Mouse (Mus musculus) adrenal gland, adult 2 months (tissue): ENCODE data around the gene Fam131b. TPM values are rescaled to one million over a fixed set of nuclear protein-coding genes. Genes with fewer than 3 reads are reported as not detected.

ENCODE experiments used
- DNase-seq: peaks from one replicate; pipeline ENCODE4 v3.0.0; 2021
- long read RNA-seq: library from polyadenylated mRNA; stranded (forward); transcript quantifications from one replicate; pipeline ENCODE4 v2.0.0, GENCODE M21; 2021
- polyA plus RNA-seq: library from polyadenylated mRNA; depleted of rRNA; stranded (reverse); fragments of >200 nt; gene quantifications from 2 replicates; pipeline ENCODE4 v1.2.3, GENCODE M21; 2012; rRNA removed
- total RNA-seq, 2 experiments: library from RNA; stranded (reverse); gene quantifications; 2 replicates each; pipeline ENCODE4 v1.2.3; 2021

The Fam131b gene
- under 1 TPM; 0.14 to 0.17 TPM for total RNA-seq
- 0.04 and 0.11 TPM in 2 replicates for polyA plus RNA-seq
- long read RNA-seq: 0 reads

DNA sequence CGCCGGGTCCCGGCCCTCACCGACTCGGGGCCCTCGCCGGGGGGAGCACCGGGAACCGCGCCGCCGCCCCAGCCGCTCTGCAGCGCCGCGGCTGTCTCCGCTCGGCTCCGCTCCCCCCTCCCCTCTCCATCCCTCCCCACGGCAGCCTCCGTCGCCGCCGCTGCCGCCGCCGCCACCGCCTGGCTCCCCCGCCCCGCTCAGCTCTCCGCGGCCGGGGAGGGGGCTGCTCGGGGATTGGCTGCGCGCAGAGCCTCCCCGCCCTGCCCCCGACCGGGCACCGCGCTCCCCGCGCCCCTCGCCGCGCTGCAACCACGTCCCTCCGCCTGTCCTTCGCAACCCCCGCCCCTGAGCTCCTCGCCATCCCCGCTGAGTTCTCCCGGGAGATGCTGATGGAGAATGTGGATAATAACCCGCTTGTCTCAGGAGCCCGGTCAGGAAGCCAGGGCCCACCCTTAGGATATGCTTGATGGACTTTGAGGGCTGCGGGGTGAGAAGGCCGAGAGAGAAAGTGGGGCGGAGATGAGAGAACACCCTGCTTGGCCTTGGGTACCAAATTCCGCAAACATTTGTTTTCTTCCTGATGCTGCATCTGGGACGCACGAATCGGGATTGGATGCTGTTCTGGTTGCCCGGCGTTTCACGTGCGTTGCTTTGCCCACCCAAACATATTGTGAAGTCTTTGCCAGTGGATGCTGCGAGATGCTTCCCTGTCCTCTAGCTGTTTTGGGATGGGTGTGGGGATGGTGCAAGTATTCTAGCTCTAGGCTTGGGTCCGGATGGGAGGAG, at the start of gene Fam131b:
Gene Fam131b (minus strand): TSS at position 162 of the 786 bp plus-strand sequence.
- DNase-seq: peak; percentile 22

DNA sequence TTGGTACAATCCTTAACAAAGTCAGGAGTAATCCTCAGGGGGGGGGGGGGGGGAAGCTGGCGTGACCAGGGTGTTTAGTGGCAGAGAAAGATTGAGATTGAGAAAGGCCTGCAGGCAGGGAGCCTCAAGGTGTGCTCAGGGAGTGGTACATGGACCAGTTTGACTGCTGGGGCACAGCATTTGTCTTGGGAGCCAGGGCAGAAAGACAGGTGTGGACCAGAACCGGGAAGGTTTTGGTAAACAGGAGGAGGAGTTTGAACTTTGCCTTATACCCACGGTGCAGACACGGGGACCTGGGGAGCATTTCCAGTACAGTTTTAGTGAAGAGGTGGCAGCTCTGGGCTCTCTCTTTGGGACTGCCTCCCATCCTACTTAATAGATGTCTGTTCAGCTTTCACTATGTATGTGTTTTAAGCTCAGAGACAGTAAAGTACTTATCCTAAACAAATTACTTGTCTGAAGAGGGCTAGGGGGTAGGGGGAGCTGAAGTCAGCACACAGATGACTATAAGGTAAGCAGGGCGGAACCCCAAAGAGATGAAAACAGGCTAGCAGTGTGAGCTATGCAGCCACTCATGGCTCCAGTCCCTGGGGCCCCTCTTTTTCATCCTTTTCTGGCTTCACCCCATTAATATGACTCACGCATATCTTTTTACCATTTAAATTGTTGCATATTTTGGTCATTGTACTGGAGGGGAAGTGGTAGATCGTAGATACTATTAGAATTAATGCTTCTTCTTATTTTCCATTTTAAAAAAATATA, 49.4 kb upstream of the Fam131b start:
- no peak for DNase-seq

DNA sequence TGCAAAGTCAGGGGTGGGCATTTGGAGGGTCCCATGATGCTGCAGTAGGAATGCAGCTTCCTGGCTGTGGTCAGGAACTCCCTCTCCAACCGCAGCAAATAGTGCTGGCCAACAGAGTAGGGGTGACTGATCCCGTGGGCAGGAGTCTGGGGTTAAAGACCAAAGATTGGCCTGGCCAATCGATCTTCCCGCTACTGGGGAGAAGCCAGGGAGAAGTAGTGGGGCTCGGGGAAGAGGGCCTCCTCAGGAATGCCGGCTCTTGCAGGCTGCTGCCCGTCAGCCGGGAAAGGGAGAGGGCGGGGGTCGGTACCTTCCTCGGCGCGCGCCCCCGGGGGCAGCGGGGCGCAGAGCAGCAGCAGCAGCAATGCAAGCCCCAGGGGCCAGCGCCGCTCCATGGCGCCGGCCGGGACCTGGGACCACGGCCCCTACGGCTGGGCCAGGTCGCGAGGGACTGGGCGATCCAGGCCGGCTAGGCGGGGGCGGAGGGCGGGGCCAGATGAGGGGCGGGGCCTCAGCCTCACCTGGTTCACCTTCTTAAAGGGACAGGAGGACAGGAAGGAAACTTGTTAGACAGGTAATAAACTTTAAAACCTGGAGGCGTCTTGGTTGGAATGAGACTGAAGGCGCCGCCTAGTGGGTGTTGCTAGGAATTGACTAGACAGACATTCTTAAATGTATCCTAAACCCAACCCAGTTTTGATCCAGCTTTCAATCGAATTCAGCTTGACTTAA, 48.5 kb upstream of the Fam131b start, which contains the start of gene Epha1:
Gene Epha1 (minus strand): TSS at position 453 of the 732 bp plus-strand sequence.
- peak; percentile 52 for DNase-seq

DNA sequence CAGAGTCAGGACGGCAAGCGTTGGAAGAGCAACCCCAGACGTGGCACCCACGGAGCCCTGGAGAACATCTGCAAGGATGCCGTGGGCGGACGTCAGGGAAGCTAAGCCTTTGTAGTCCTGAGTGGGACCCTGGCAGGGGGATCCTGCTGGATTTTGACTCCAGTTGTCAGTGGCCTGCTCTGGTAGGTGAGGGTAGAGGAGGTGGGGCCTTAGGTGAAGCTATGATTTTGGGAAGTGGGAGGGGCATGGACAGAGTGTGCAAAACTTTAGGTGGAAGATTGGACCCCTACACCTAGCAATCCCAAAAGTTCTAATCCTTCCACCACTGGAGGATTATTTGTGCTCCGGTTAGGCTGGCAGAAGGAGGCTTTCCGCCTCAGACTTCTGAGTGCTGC, 48.0 kb upstream of the Fam131b start:
- DNase-seq: no peak

DNA sequence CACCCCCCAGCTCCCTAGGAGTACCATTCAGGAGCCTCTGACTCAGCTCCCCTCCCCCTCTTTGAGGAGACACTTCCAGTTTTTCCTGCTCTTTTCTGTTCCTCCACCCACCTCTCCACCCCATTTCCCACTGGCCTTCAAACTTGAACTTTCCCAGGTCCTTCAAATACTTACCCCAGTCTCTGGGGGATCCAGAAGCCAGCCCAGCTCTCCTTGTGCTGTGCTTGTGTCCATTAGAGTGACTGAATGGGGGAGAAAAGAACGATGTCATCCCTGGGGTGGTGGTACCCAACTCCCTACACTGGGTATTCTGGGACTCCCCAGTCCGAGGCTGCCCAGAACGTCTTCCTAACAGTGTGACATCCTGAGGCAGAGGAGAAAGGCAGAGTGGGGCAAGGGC, 47.6 kb upstream of the Fam131b start:
- no peak for DNase-seq

DNA sequence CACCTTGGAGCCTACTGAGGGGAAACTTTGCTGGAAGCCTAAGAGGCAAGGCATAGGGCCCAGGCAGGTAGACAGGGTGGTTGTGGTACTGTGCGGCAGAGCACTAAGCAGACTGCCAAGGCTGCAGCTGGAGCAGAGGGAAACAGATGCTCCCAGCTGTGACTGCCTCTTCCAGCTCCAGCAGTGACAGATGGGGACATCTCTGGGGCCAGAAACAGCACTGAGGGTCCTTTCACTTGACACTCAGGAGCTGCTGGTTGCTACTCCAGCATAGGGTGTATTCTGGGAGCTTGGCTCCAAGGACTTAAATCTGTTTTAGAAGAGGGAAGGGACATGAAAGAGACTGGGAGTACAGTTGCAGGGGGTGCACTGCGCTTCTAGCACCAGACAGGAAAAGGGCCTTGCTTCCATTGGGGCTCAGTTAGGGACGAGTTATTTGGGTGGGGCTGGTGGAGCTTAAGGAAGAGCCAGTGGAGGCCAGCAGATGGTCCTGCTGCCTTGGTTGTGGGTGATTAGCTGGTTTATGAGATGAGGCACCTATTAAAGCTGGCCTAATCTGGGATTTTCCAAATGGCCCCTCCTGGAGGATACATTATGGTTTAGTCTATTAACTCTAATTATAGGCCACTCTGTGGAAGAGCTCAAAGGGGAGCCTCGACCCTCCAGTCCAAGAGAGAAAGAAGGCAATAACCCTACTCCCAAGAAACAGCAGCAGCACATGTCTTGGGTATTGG, 46.4 kb upstream of the Fam131b start:
- DNase-seq: no peak

DNA sequence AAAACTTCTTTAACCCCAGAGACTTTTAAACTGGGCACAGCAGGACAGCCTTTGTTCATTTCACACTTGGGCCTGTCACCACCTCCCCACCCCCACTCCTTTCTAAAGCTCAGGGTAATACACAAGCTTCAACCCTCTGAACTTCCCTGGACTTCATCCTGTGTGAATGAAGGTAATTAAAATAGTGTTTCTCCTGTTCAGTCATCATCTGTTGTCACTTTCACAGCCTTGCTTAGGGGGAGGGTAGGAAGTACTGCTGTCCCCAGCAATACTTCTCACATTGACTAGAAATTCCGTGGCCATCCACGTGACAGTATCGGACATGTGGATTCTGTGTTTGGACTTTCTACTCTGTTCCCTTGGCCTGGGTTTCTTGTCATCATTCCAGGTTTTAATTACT, 45.4 kb upstream of the Fam131b start:
- no peak for DNase-seq

DNA sequence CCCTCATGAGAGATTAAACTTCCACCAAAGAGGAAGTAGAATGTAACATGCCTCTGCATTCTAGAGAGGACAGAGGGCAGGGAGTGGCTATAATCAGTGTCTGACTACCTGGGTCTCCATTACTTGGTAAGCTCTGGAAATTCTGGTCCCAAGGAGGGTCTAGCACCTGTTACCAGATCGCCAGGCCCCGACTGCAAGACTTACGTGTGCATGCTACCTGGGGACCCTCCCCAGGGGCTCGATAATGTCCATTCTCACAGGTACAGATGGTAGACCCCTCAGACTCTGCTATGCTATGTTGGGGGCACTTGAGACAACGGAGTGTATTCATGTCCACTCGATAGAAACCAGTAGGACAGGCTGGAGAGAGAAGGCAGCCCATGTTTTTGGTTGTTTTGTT, 40.8 kb upstream of the Fam131b start:
- DNase-seq: no peak

DNA sequence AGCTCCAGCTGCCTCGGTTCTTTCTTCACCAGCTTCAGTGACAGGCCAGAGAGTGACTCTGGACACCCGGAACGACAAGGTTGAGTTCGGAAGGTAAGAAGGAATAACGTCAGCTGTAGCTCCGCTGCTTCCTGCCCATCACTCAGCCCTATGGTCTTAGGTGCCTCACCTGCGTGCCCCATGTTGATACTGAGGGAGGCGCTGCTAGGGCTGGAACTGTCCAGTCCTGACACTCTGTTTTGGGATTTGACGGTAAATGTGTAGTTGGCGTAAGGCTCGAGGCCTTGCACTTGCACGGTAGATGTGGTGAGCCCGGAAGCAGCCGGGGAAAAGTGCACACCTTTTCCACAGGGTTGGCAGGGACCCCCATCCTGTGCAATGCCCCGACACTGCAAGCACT, 40.2 kb upstream of the Fam131b start:
- no peak for DNase-seq

DNA sequence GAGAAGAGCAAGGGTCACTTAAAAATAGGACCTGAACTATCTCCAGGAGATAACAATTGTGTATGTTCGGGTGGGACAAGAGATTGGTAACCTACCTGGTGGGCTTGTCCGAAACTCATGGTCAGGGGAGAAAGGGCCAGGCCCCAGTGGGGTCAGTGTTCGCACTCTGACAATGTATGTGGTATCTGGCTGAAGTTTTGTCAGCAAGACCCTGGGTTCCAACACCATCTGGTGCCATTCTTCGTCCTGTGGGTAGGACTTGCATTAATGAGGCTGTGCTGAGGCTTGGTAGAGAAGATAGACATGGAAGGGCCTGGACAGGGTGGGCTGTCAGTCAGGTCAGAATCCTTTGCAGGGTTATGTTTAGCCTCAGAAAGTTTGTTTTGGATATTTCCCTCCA, 39.6 kb upstream of the Fam131b start:
- no peak for DNase-seq

DNA sequence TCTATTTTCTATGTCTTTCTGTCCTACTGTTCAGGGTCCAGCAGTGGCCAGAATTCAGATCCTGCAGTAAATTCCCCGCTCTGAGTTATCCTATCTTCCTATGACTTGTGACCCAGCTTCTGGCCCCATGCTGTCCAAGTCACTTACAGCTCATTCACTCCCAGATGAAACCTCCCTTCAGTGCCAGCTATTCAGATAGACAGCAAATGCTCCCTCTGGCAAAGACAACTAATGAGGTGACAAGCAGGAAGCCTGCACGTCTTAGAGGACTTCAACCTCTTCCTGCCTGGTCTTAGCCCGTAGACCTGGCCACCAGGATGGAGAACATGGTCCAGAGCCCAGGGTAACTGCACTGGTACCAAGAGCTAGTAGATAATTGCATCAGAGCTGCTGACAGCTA, 38.5 kb upstream of the Fam131b start:
- DNase-seq: no peak

DNA sequence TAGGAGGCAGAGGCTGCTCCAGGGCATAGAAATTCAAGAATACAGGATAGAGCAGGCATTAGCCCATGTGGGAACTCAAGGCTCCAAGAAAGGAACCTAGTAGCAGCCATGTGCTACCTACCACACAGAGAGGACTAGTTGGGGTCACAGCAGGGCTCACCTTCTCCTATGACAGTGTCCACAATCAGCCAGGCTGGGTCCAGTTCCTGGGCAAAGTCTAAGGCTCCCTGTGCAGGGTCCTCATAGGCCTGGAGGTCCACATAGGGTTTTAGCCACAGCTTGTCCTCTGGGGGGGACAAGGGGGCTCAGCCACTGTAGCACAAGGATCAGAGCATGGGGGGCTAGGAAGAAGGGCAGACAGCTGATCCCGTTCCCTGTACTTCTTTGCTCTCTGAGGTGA, 38.1 kb upstream of the Fam131b start:
- DNase-seq: no peak

DNA sequence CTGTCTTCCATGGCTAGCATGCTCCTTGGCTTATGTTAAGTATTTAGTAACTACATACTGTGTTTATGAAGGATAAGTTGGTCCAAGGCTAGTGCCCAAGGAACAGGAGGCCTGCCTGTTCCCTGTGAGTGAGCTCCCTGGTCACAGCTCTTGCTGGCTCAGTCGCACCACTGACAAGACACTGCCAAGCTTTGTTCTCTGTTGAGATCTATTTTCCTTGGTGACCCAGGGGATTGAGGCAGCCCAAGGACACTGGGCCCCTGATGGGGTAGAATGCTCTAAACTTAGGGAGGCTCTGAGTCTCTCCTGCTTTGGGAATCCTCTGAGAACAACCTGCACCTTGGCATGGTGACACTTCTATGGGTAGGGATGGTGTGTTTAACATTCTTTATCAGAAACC, 37.6 kb upstream of the Fam131b start:
- DNase-seq: no peak

DNA sequence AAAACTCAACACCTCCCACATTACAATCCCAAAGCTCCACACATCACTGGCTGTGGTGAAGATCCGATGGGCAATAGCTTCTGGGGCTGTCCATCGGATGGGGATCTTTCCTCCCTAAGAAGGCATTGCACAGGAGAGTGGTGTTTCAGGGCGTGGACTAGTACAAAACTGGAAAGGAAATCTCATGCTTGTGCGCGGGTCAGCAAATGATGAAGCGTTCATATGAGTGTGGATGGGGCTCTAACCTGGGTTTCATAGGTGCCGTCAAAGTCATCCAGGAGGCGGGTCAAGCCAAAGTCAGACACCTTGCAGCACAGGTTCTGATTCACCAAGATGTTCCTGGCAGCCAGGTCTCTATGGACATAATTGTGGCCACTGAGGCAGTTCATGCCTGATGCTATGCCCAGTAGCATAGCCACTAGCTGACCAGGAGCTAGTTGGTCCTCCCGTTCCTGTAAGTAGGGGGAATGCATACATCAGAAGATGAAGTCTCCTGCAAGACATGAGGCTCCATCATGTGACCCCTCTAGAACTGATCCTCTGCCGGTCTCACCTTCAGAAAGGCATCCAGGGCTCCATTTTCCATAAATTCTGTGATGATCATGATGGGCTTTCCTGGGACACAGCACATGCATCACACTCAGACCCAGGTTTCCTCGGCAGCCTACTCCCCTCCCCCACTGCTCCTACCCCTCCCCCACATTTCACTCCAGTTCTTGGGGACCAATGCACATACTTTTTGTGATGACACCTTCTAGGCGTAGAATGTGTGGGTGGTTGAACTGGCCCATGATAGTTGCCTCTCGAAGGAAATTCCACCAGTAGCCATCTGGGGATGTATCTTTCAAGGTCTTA, 36.8 kb upstream of the Fam131b start:
- no peak for DNase-seq

DNA sequence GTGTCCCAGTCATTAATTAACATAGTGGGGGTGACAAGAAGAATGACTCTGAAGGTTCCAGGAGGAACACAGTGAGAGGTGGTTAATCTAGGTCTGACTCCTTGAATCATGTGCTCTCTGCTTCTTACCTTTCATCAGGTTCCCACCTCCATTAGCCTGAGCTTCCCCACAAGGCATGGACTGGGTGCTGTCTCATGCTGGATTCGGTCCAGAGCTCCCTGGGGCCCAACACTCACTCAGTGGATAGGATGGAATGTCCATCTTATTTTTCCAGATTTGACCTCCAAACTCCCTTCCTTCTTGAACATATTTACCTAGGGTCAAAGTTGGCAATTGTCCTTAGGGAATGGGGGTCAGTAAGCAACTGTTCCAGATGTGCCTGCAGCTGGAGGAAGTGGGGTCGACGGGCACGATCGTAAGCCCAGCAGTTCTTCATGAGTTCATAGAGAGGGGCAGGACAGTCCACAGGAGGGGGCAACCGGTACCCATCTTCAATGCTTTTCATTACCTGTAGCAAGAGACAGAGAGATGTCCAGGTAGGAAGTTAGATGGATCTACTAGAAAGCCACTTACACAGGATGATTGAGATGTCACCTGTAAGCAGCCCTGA, 35.9 kb upstream of the Fam131b start:
- no peak for DNase-seq

DNA sequence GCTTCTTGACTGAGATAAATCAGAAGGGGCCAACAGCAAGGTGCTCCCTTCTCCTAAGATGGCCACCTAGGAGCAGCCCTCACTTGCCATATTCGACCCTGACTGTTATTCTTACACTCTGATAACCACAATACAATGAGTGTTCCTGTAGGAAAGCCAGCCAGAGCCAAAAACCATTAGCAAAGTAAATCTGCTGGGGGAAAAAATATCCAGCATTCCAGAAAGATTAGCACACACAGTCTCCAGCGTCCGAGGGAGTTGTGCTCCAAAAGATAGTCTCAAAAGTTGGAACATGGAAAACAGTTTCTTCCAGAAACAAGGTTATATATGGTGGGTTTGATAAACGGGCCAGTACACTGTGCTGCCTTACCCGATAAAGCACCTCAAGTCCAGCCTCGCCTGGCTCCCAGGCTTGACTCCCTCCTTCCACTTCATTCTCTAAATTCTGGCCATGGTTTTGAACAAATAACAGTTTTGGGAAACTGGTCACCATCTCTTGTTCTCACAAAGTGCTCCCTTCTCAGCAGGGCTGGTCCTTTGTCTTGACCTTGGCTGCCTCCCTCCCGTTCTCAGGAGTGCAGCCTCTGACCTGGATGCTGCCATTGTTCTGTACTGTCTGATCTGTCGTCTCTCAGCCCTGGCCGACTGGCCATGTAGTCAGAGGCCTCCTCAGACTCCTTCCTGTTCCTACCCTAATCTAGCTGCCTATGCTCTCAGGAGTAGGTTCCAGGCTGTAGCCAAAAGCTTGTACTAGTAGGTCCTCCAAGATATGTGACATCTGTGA, 35.1 kb upstream of the Fam131b start:
- no peak for DNase-seq

DNA sequence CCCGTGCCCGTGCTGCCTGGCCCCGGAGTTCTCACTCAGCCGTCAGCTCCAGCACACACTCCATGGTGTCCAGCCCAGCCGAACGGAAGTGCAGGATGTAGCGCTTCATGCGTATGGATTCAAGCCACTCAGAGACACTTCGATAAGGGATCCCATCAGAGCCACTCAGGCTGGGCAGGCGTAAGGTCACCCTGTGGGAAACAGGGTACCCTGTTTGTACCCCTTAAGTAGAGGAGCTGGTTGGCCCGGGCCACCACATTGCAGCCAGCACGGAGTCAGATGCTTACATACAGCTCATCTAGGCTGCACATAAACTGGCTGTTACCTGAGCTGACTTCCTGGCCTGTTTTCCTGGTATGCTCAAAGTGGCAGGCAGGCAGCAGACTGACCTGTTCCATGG, 34.5 kb upstream of the Fam131b start:
- DNase-seq: no peak

DNA sequence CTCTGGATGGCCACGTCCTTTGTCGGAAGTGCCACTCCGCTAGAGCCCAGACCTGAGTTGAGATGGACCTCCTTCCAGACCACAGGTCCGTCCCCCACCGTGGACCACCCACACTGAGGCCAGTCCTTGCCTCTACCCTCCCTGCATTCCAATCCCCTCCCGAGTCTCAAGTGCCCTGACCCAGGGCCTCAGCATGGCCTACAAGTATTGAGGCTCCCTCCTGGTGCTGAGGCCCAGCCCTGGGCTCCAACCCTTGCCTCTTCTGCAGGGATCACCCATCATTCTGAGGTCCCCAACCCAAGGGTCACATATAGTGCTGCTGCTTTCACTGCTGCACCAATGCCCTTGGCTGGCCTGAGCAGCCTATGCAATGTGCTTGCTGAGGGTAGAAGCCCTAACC, 33.5 kb upstream of the Fam131b start:
- DNase-seq: no peak

DNA sequence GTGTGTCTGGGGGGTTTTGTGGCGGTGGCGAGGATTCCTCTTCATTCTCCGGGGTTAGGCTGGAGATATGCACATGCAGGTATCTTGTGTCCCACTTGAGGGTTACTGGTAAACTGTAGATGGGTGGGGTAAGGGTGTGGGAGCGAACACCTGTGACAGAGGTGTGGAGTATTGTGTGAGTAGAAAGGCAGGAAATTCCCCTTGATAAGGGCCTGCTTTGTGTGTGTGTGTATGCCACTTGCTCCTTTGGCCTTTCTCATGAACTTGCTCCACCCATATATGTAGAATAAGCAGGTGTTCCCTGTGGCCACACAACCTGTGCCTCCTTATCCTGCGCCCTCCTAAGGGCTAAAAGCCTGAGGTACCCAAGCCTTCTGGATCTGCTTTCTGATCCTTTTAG, 32.5 kb upstream of the Fam131b start:
- DNase-seq: no peak
